Mouse (Mus musculus): Measurements from ENCODE around the gene Crygn. TPM values are rescaled to one million over a fixed set of nuclear protein-coding genes. Genes with fewer than 3 reads are reported as not detected.

Gene Crygn
- polyA plus RNA-seq, 1 experiment from 2014 or later: 1.7 TPM

GRCm38 (mm10) chr5:24724805-24725204 lies 33.0 kb downstream of the Crygn start:
- peak overlapping the region; percentile 74; the same call in 1 of the 2 replicates for H3K27ac ChIP-seq (ENCODE audit: low read depth, low read length)
- peaks cover 12% of the 10 kb centered on the region; the same call in 1 of the 2 replicates for H3K36me3 ChIP-seq (ENCODE audit: control insufficient read depth, insufficient read depth, low read length)
- 32% methylated on average over 5 of the region's 5 CpGs for WGBS
- ATAC-seq (ENCODE audit: low FRiP score, low TSS enrichment): peak; percentile 70; the same call in 1 of the 2 replicates
- H3K9ac ChIP-seq (ENCODE audit: low read depth, low read length): no peak overlapping the region; the same call in 1 of the 2 replicates
- H3K27me3 ChIP-seq (ENCODE audit: control insufficient read depth, insufficient read depth, low read length): no peaks in the 10 kb centered on the region
- no peak overlapping the region for H3K4me2 ChIP-seq (replicated peaks; ENCODE audit: low read depth, low read length)
- no peaks in the 10 kb centered on the region for H3K9me3 ChIP-seq (ENCODE audit: control insufficient read depth, low read length)
- 0 out of 2 replicates have a peak, but pooled peaks cover 7% of the 10 kb centered on the region for H3K4me1 ChIP-seq (ENCODE audit: control insufficient read depth, insufficient read depth, low read length)
- no peak overlapping the region for H3K4me3 ChIP-seq (ENCODE audit: low read length)

- 80% methylated on average over 5 of the region's 5 CpGs for WGBS
- H3K4me3 ChIP-seq (ENCODE audit: low read length): no peak overlapping the region
- 0 out of 2 replicates have a peak, but pooled peaks cover 5% of the 10 kb centered on the region for H3K4me1 ChIP-seq (ENCODE audit: control insufficient read depth, insufficient read depth, low read length)
- peaks cover 14% of the 10 kb centered on the region; the same call in 1 of the 2 replicates for H3K36me3 ChIP-seq (ENCODE audit: control insufficient read depth, insufficient read depth, low read length)
- H3K4me2 ChIP-seq (replicated peaks; ENCODE audit: low read depth, low read length): no peak overlapping the region
- no peaks in the 10 kb centered on the region for H3K27me3 ChIP-seq (ENCODE audit: control insufficient read depth, insufficient read depth, low read length)
- H3K9me3 ChIP-seq (ENCODE audit: control insufficient read depth, low read length): no peaks in the 10 kb centered on the region
- ATAC-seq (ENCODE audit: low FRiP score, low TSS enrichment): no peak
- no peak overlapping the region; the same call in 1 of the 2 replicates for H3K9ac ChIP-seq (ENCODE audit: low read depth, low read length)
- peak overlapping the region; percentile 74 for H3K27ac ChIP-seq (ENCODE audit: low read depth, low read length)
Observed at GRCm38 (mm10) chr5:24724270-24724634, 33.6 kb downstream of the Crygn start.

- WGBS: 87% methylated on average over 11 of the region's 11 CpGs
- no peaks in the 10 kb centered on the region for H3K9me3 ChIP-seq (ENCODE audit: control insufficient read depth, low read length)
- peaks cover 14% of the 10 kb centered on the region; the same call in 1 of the 2 replicates for H3K36me3 ChIP-seq (ENCODE audit: control insufficient read depth, insufficient read depth, low read length)
- H3K27me3 ChIP-seq (ENCODE audit: control insufficient read depth, insufficient read depth, low read length): no peaks in the 10 kb centered on the region
- H3K27ac ChIP-seq (ENCODE audit: low read depth, low read length): no peak overlapping the region
- H3K4me2 ChIP-seq (replicated peaks; ENCODE audit: low read depth, low read length): no peak overlapping the region
- no peak for ATAC-seq (ENCODE audit: low FRiP score, low TSS enrichment)
- H3K4me1 ChIP-seq (ENCODE audit: control insufficient read depth, insufficient read depth, low read length): 0 out of 2 replicates have a peak, but pooled peaks cover 3% of the 10 kb centered on the region
- H3K9ac ChIP-seq (ENCODE audit: low read depth, low read length): no peak overlapping the region
- no peak overlapping the region for H3K4me3 ChIP-seq (ENCODE audit: low read length)
Observed at GRCm38 (mm10) chr5:24723527-24724269, 34.1 kb downstream of the Crygn start.

DNA sequence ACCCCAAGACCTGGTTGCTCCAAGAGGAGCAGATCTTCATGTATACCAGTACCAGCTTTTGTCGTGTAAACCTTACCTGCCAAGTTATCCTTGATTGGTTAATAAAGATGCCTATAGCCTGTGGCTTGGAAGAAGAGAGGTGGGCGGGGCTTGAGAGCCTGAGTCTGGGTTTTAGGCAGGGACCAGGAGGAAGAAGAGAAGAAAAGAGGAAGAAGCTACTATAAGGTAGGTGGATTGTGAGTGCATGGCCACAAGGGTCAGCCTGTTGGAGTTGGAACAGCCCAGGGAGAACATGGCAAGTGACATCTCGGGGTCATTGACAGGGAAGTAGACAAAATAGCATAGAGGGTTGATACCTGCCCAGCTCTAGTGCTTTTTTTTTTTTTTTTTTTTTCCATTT lies 38.0 kb downstream of the Crygn start:
- H3K4me2 ChIP-seq (replicated peaks; ENCODE audit: low read depth, low read length): no peak overlapping the region
- H3K9ac ChIP-seq (ENCODE audit: low read depth, low read length): no peak overlapping the region
- no peaks in the 10 kb centered on the region for H3K27me3 ChIP-seq (ENCODE audit: control insufficient read depth, insufficient read depth, low read length)
- no peaks in the 10 kb centered on the region for H3K9me3 ChIP-seq (ENCODE audit: control insufficient read depth, low read length)
- no peak for ATAC-seq (ENCODE audit: low FRiP score, low TSS enrichment)
- H3K27ac ChIP-seq (ENCODE audit: low read depth, low read length): no peak overlapping the region
- H3K4me1 ChIP-seq (ENCODE audit: control insufficient read depth, insufficient read depth, low read length): 0 out of 2 replicates have a peak, but pooled peaks cover 3% of the 10 kb centered on the region
- WGBS: 90% methylated on average over 3 of the region's 3 CpGs
- no peak overlapping the region for H3K4me3 ChIP-seq (ENCODE audit: low read length)
- H3K36me3 ChIP-seq (ENCODE audit: control insufficient read depth, insufficient read depth, low read length): peaks cover 32% of the 10 kb centered on the region

DNA sequence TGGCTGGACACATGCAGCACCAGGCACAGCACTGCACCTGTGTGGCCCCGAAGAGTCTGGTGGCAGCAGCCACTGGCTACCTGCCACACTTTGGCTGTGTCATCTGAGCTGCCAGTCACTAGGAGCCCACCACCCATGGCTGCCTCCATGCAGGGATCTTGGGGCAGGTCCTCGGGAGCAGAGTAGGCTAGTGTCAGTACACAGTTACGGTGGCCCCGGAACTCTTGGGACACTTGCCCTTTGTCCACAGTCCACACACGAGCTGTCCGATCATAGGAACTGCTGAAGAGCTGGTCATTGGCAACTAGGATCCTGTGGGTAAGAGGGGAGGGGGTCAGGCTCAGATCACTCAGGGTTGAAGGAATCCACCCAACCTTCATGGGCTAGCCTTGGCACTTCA lies 39.7 kb downstream of the Crygn start:
- H3K9ac ChIP-seq (ENCODE audit: low read depth, low read length): no peak overlapping the region
- ATAC-seq (ENCODE audit: low FRiP score, low TSS enrichment): no peak
- no peaks in the 10 kb centered on the region for H3K9me3 ChIP-seq (ENCODE audit: control insufficient read depth, low read length)
- 88% methylated on average over 6 of the region's 6 CpGs for WGBS
- no peak overlapping the region for H3K4me2 ChIP-seq (replicated peaks; ENCODE audit: low read depth, low read length)
- H3K36me3 ChIP-seq (ENCODE audit: control insufficient read depth, insufficient read depth, low read length): peaks cover 40% of the 10 kb centered on the region
- no peak overlapping the region for H3K27ac ChIP-seq (ENCODE audit: low read depth, low read length)
- no peaks in the 10 kb centered on the region for H3K4me1 ChIP-seq (ENCODE audit: control insufficient read depth, insufficient read depth, low read length)
- H3K27me3 ChIP-seq (ENCODE audit: control insufficient read depth, insufficient read depth, low read length): no peaks in the 10 kb centered on the region
- H3K4me3 ChIP-seq (ENCODE audit: low read length): no peak overlapping the region

- Histone ChIP-seq H3K4me3 (ENCODE audit: low read length) (no peak overlapping the region), H3K9ac (ENCODE audit: low read depth, low read length) (no peak overlapping the region), H3K36me3 (ENCODE audit: control insufficient read depth, insufficient read depth, low read length) (peaks cover 66% of the 10 kb centered on the region), H3K27ac (ENCODE audit: low read depth, low read length) (no peak overlapping the region), H3K4me1 (ENCODE audit: control insufficient read depth, insufficient read depth, low read length) (no peaks in the 10 kb centered on the region), H3K27me3 (ENCODE audit: control insufficient read depth, insufficient read depth, low read length) (no peaks in the 10 kb centered on the region), H3K9me3 (ENCODE audit: control insufficient read depth, low read length) (no peaks in the 10 kb centered on the region), H3K4me2 (replicated peaks; ENCODE audit: low read depth, low read length) (no peak overlapping the region)
- no peak for ATAC-seq (ENCODE audit: low FRiP score, low TSS enrichment)
- 64% methylated on average over 6 of the region's 6 CpGs for WGBS
Observed at GRCm38 (mm10) chr5:24713987-24714386, 43.8 kb downstream of the Crygn start.

- Histone ChIP-seq H3K27me3 (ENCODE audit: control insufficient read depth, insufficient read depth, low read length) (no peaks in the 10 kb centered on the region), H3K4me1 (ENCODE audit: control insufficient read depth, insufficient read depth, low read length) (no peaks in the 10 kb centered on the region), H3K9ac (ENCODE audit: low read depth, low read length) (no peak overlapping the region), H3K9me3 (ENCODE audit: control insufficient read depth, low read length) (no peaks in the 10 kb centered on the region), H3K27ac (ENCODE audit: low read depth, low read length) (no peak overlapping the region), H3K4me3 (ENCODE audit: low read length) (no peak overlapping the region), H3K4me2 (replicated peaks; ENCODE audit: low read depth, low read length) (no peak overlapping the region), H3K36me3 (ENCODE audit: control insufficient read depth, insufficient read depth, low read length) (peaks cover 73% of the 10 kb centered on the region)
- no peak for ATAC-seq (ENCODE audit: low FRiP score, low TSS enrichment)
- WGBS: 81% methylated on average over 2 of the region's 2 CpGs
Observed at GRCm38 (mm10) chr5:24713199-24713598, 44.6 kb downstream of the Crygn start.

DNA sequence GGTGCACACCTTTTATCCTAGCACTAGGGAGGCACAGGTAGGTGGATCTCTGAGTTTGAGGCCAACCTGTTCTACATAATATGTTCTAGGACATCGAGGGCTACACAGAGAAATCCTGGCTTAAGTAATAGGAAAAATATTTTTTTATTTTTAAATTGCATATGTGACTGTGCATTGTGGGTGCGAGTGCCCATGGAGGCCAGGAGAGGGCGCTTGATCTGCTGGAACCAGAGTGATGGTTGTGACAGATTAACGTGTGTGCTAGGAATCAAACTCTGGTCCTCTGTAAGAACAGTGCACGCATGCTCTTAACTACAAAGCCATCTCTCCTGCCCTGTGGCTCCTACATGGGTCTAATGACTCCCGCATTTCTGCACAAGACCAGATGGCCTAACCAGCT lies 46.2 kb downstream of the Crygn start:
- no peaks in the 10 kb centered on the region for H3K27me3 ChIP-seq (ENCODE audit: control insufficient read depth, insufficient read depth, low read length)
- 93% methylated on average over 6 of the region's 6 CpGs for WGBS
- H3K4me1 ChIP-seq (ENCODE audit: control insufficient read depth, insufficient read depth, low read length): no peaks in the 10 kb centered on the region
- ATAC-seq (ENCODE audit: low FRiP score, low TSS enrichment): no peak
- no peak overlapping the region for H3K27ac ChIP-seq (ENCODE audit: low read depth, low read length)
- H3K9ac ChIP-seq (ENCODE audit: low read depth, low read length): no peak overlapping the region
- H3K36me3 ChIP-seq (ENCODE audit: control insufficient read depth, insufficient read depth, low read length): peaks cover 82% of the 10 kb centered on the region
- H3K9me3 ChIP-seq (ENCODE audit: control insufficient read depth, low read length): no peaks in the 10 kb centered on the region
- no peak overlapping the region for H3K4me2 ChIP-seq (replicated peaks; ENCODE audit: low read depth, low read length)
- H3K4me3 ChIP-seq (ENCODE audit: low read length): no peak overlapping the region

- Histone ChIP-seq H3K9me3 (ENCODE audit: control insufficient read depth, low read length) (no peaks in the 10 kb centered on the region), H3K4me3 (ENCODE audit: low read length) (no peak overlapping the region), H3K27ac (ENCODE audit: low read depth, low read length) (no peak overlapping the region), H3K27me3 (ENCODE audit: control insufficient read depth, insufficient read depth, low read length) (no peaks in the 10 kb centered on the region), H3K36me3 (ENCODE audit: control insufficient read depth, insufficient read depth, low read length) (peaks cover 88% of the 10 kb centered on the region), H3K4me1 (ENCODE audit: control insufficient read depth, insufficient read depth, low read length) (no peaks in the 10 kb centered on the region), H3K9ac (ENCODE audit: low read depth, low read length) (no peak overlapping the region), H3K4me2 (replicated peaks; ENCODE audit: low read depth, low read length) (no peak overlapping the region)
- ATAC-seq (ENCODE audit: low FRiP score, low TSS enrichment): no peak
- WGBS: 83% methylated on average over 2 of the region's 2 CpGs
Observed at GRCm38 (mm10) chr5:24709962-24710361, 47.8 kb downstream of the Crygn start.

Data from kidney, embryonic 14.5 days (tissue).